Mouse (Mus musculus): ENCODE results near the gene Zdhhc4.

Gene Zdhhc4

GRCm38 (mm10) chr5:143272540-143273330 lies 56.3 kb downstream of the Zdhhc4 start:
- DNase-seq (ENCODE audit: low read depth), result no peak

GRCm38 (mm10) chr5:143272108-143272507 lies 56.9 kb downstream of the Zdhhc4 start:
- no peak for DNase-seq (ENCODE audit: low read depth)

GRCm38 (mm10) chr5:143271642-143272041 lies 57.4 kb downstream of the Zdhhc4 start:
- DNase-seq (ENCODE audit: low read depth), result no peak

GRCm38 (mm10) chr5:143270151-143270519 lies 58.9 kb downstream of the Zdhhc4 start:
- DNase-seq (ENCODE audit: low read depth), result no peak

GRCm38 (mm10) chr5:143269363-143270150 lies 59.5 kb downstream of the Zdhhc4 start, which contains the start of gene Zfp316:
Gene Zfp316 (minus strand): TSS chr5:143270022.
- peak; percentile 22 for DNase-seq (ENCODE audit: low read depth)

- no peak for DNase-seq (ENCODE audit: low read depth)
Observed at GRCm38 (mm10) chr5:143268985-143269362, 60.1 kb downstream of the Zdhhc4 start.

- DNase-seq (ENCODE audit: low read depth), result no peak
Observed at GRCm38 (mm10) chr5:143266794-143267193, 62.3 kb downstream of the Zdhhc4 start.

All from c-Kit-positive CD71-negative TER-119-negative erythroid progenitor cells, embryonic 14.5 days (primary cell).